Mouse (Mus musculus) midbrain, postnatal 0 days (tissue): ENCODE data around the gene Mrpl30. TPM values are rescaled to one million over a fixed set of nuclear protein-coding genes. Genes with fewer than 3 reads are reported as not detected.

Experiments
- ATAC-seq: fragments of 200-750 bp; cut with Nextera tagmentation; 2 replicates; pipeline ENCODE4 v1.8.0; 2017; ENCODE audit warnings: moderate number of reproducible peaks, mild to moderate bottlenecking, moderate TSS enrichment, moderate library complexity; ENCODE audit not compliant: low FRiP score
- DNase-seq: peaks from one replicate; pipeline ENCODE4 v3.0.0-alpha.2; 2015; ENCODE audit warnings: low spot score
- H3K27ac ChIP-seq: fragments of 300-500 bp; sonication (generic); 2 replicates; pipeline ENCODE4 v1.5.1; 2014; ENCODE audit warnings: low read depth, mild to moderate bottlenecking, low read length, mixed read lengths
- H3K27me3 ChIP-seq: fragments of 300-500 bp; sonication (generic); 2 replicates; pipeline ENCODE4 v1.6.1; 2014; ENCODE audit warnings: low read length, control low read depth, mixed read lengths; ENCODE audit not compliant: insufficient read depth
- H3K36me3 ChIP-seq: fragments of 300-500 bp; sonication (generic); 2 replicates; pipeline ENCODE4 v1.6.1; 2014; ENCODE audit warnings: low read length, control low read depth, mixed read lengths; ENCODE audit not compliant: insufficient read depth
- H3K4me1 ChIP-seq: fragments of 300-500 bp; sonication (generic); 2 replicates; pipeline ENCODE4 v1.6.1; 2014; ENCODE audit warnings: mild to moderate bottlenecking, control low read depth, antibody characterized with exemption, low read length, mixed read lengths; ENCODE audit not compliant: insufficient read depth
- H3K4me2 ChIP-seq: fragments of 300-500 bp; sonication (generic); 2 replicates; pipeline ENCODE4 v1.6.1; 2014; ENCODE audit warnings: low read depth, mild to moderate bottlenecking, low read length, mixed read lengths; ENCODE audit not compliant: poor library complexity, severe bottlenecking
- H3K4me3 ChIP-seq: fragments of 300-500 bp; sonication (generic); 2 replicates; pipeline ENCODE4 v1.5.1; 2014; ENCODE audit warnings: low read depth, mild to moderate bottlenecking, low read length, moderate library complexity
- H3K9ac ChIP-seq: fragments of 300-500 bp; sonication (generic); replicated peaks from 2 replicates; pipeline ENCODE4 v1.6.1; 2014; ENCODE audit warnings: mild to moderate bottlenecking, low read length, moderate library complexity, mixed read lengths; ENCODE audit not compliant: poor library complexity, severe bottlenecking
- H3K9me3 ChIP-seq: fragments of 300-500 bp; sonication (generic); 2 replicates; pipeline ENCODE4 v1.6.1; 2016; ENCODE audit warnings: low read length, control low read depth
- CTCF ChIP-seq: IDR thresholded peaks from 2 replicates; pipeline ENCODE4 v1.5.1; 2016; ENCODE audit warnings: antibody characterized with exemption, mild to moderate bottlenecking
- WGBS: fragments of 180-500 bp; shearing (Covaris S2); extraction: QIAGEN DNeasy Blood & Tissue Kit; methylation state at CpG from one replicate; pipeline ENCODE4 v1.1.7; 2014; 5-methylcytosine and 5-hydroxymethylcytosine counted together
- polyA plus RNA-seq: library from polyadenylated mRNA; unstranded; fragments of >200 nt; fragmentation: Nextera tagmentation; extraction: Ambion mirVana; gene quantifications from 2 replicates; pipeline ENCODE4 v1.2.1, GENCODE M21; 2015
- total RNA-seq: library from RNA; depleted of rRNA; stranded (reverse); fragments of >200 nt; gene quantifications from 2 replicates; pipeline ENCODE4 v1.2.3, GENCODE M21; 2014

The Mrpl30 gene
- total and polyA plus RNA-seq, 2 experiments from 2014 or later: 72.4 to 280 TPM

DNA sequence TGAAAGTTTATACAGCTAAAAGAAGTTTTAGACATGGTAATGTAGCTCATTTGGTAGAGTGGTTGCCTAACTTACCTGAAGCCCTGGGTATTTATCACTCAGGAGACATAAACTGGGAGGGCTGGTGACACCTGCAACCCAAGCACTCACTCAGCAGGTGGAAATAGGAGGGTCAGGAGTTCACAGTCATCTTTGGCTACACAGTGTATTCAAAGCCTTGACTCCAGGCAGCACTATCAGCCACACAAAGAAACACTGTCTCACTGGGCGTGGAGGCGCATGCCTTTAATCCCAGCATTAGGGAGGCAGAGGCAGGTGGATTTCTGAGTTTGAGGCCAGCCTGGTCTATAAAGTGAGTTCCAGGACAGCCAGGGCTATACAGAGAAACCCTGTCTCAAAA lies 22.5 kb downstream of the Mrpl30 start:
- no peak for ATAC-seq
- no peak overlapping the region for H3K4me2 ChIP-seq
- H3K27ac ChIP-seq: no peak overlapping the region

DNA sequence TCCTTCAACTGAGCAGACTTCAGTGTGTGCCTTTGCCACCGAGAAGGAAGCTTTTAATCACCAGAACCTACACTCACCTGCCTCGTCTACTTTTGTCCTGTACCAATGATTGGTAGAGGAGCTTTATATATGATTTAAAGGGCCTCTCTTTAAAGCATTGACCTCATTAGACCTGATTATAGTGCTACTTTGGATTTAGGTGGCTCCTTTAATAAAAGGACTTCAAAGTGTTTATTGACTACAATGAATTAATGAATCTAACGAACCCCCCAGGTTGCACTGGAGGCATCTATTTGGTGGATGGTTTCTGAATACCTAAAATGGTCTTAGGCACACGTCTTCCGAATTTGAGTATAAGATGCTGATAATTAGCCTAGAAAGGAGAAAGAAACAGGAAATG lies 26.1 kb downstream of the Mrpl30 start, which contains the start of gene Lyg2:
Lyg2 (minus strand) TSS at position 101 of the 400 bp plus-strand sequence.
- TF ChIP-seq CTCF: no peak
- H3K27me3 ChIP-seq: no peaks in the 10 kb centered on the region
- no peaks in the 10 kb centered on the region for H3K9me3 ChIP-seq
- H3K27ac ChIP-seq: no peak within 1 kb of the TSS
- no peak within 1 kb of the TSS for H3K4me3 ChIP-seq
- H3K4me2 ChIP-seq: no peak within 1 kb of the TSS
- H3K4me1 ChIP-seq: no peaks in the 10 kb centered on the region
- no peak within 1 kb of the TSS for H3K9ac ChIP-seq
- no peaks in the 10 kb centered on the region for H3K36me3 ChIP-seq
- no peak for ATAC-seq
- WGBS: 80% methylated on average over 5 of the region's 5 CpGs
- DNase-seq: no peak

More for the DNA sequence above, 22.5 kb downstream of the Mrpl30 start:
- no peaks in the 10 kb centered on the region for H3K36me3 ChIP-seq
- no peaks in the 10 kb centered on the region for H3K4me1 ChIP-seq
- DNase-seq: no peak
- 73% methylated on average over 2 of the region's 2 CpGs for whole genome bisulfite sequencing
- no peaks in the 10 kb centered on the region for H3K9me3 ChIP-seq
- H3K27me3 ChIP-seq: no peaks in the 10 kb centered on the region
- TF ChIP-seq CTCF: no peak
- no peak overlapping the region for H3K4me3 ChIP-seq
- no peak overlapping the region for H3K9ac ChIP-seq

DNA sequence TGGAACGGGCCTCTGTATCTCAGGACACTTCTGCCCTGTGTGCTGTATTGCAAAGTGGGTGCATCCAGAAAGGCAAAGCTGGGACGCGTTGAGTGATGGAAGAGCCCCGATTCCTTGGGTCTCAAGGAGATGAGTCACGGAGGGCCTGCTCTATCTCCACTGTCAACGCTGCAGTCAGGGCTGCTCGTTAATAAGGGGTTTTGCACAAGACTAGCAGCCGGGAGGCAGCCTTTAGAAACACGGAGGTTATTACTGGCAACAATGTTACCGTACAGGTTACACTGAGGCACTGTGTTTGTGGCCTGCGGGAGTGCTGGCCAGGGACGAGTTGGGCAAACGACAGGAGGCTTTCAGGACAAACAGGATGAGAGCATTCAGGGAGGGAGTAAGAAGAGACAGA lies 27.4 kb downstream of the Mrpl30 start:
- no peak overlapping the region for H3K4me3 ChIP-seq
- ATAC-seq (no peak), DNase-seq (no peak)
- no peaks in the 10 kb centered on the region for H3K4me1 ChIP-seq
- H3K36me3 ChIP-seq: no peaks in the 10 kb centered on the region
- no peak for TF ChIP-seq CTCF
- H3K9me3 ChIP-seq: no peaks in the 10 kb centered on the region
- H3K9ac ChIP-seq: no peak overlapping the region
- H3K27me3 ChIP-seq: no peaks in the 10 kb centered on the region
- H3K27ac ChIP-seq: no peak overlapping the region
- WGBS: 83% methylated on average over 13 of the region's 13 CpGs
- H3K4me2 ChIP-seq: no peak overlapping the region

DNA sequence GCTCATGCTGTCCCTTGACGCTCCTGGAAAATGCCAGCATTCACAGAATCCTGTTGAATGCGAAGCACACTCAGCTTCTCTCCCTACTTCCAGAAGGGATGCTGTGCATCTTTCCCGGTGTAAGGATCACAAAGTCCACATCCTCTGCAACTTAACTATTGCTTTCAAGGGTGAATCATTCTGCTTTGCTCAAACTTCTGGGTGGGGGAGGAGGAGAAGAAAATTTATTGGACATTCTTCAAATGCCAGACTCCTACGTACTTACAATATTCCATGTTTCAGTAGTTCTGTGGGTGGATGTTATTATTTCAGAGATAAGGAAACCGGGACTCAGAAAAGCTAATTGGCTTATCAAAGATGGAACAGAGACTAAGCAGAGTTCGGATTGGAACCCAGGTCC lies 27.8 kb downstream of the Mrpl30 start:
- Histone ChIP-seq H3K9me3 (no peaks in the 10 kb centered on the region), H3K4me3 (no peak overlapping the region), H3K4me1 (no peaks in the 10 kb centered on the region), H3K9ac (no peak overlapping the region), H3K36me3 (no peaks in the 10 kb centered on the region), H3K4me2 (no peak overlapping the region), H3K27ac (no peak overlapping the region), H3K27me3 (no peaks in the 10 kb centered on the region)
- TF ChIP-seq CTCF: no peak
- whole genome bisulfite sequencing: 86% methylated on average over 6 of the region's 6 CpGs
- no peak for ATAC-seq
- no peak for DNase-seq

DNA sequence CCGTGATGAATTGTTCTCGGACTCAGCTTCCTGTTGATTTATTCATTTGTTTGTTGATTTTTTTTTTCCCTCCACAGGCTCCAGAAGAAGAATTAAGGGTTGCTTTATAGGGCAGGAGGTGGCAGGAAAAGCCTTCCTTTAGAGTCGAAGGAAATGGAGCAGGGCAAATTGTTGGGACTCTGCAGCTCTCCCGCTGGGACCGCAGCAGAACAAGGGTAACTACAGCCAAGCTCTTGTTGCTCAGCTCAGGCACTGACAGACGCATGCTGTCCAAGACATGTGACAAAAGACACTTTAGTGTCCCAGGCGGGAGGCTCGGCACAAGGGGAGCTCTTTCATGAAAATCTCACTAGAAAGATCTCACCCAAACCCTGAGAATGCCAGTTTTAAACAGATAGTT lies 32.3 kb downstream of the Mrpl30 start:
- H3K4me1 ChIP-seq: no peaks in the 10 kb centered on the region
- H3K27ac ChIP-seq: no peak overlapping the region
- DNase-seq (peak; percentile 40), ATAC-seq (no peak)
- no peaks in the 10 kb centered on the region for H3K27me3 ChIP-seq
- H3K36me3 ChIP-seq: no peaks in the 10 kb centered on the region
- WGBS: 45% methylated on average over 8 of the region's 8 CpGs
- no peak overlapping the region for H3K4me2 ChIP-seq
- TF ChIP-seq CTCF: no peak
- no peak overlapping the region for H3K9ac ChIP-seq
- no peaks in the 10 kb centered on the region for H3K9me3 ChIP-seq
- no peak overlapping the region for H3K4me3 ChIP-seq

DNA sequence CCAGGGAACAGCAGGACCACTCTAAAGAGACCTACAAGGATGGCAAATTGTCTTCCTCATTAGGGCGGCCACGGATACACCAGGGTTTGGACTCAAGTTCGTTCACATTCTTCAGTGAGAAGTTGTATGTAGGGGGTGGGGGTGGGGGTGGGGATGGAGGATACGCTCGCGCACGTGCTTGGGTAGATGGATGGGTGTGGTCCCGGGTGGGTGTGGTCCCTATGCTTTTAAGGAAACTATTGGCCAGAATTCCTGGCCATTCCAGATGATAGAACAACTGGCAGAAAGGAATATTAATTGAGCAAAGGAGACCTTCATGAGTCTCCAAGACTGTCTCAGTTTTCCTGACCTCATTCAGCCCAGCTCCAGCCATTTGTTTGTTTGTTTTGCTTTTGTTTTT lies 35.7 kb downstream of the Mrpl30 start:
- Histone ChIP-seq H3K9me3 (no peaks in the 10 kb centered on the region), H3K4me3 (no peak overlapping the region), H3K4me1 (no peaks in the 10 kb centered on the region), H3K9ac (no peak overlapping the region), H3K27me3 (no peaks in the 10 kb centered on the region), H3K27ac (no peak overlapping the region), H3K4me2 (no peak overlapping the region), H3K36me3 (no peaks in the 10 kb centered on the region)
- 80% methylated on average over 8 of the region's 8 CpGs for WGBS
- DNase-seq (no peak), ATAC-seq (no peak)
- TF ChIP-seq CTCF: no peak
